Comparison of ENCODE assay signal across 20 mouse cellular contexts in genomic region chr3:51817919-51818318, GRCm38 (mm10).
A peak's percentile ranks its signal among the peaks of the same experiment; 100 is the strongest.
DNase-seq lines count a peak whose midpoint lies in the region; ATAC-seq lines count a peak whose summit lies in the region.
"Had no signal": no experiment of that assay in that cellular context is flagged by ENCODE, and none has a peak within 500 bp of the region (broad histone marks: within the 10 kb centered on the region; RNA-seq: fewer than 3 reads in every experiment).

No protein-coding gene starts in this region.

- ATAC-seq in forebrain, embryonic 12.5 days (ENCODE audit: low FRiP score), result peak; percentile 24
- ATAC-seq in forebrain, embryonic 16.5 days, result peak; percentile 58
- ATAC-seq in neural tube, embryonic 13.5 days (ENCODE audit: low read depth), result peak; percentile 51; the same call in 1 of the 2 replicates
- ATAC-seq: liver, postnatal 0 days had no signal

- intact Hi-C loops in left cerebral cortex, postnatal 36 days (cut with DNase I), result no loop called here

- H3K9ac ChIP-seq in forebrain, embryonic 12.5 days, result no peak overlapping the region
- no peak overlapping the region for H3K9ac ChIP-seq in forebrain, embryonic 16.5 days (replicated peaks; ENCODE audit: low read depth, low read length)
- H3K9ac ChIP-seq in neural tube, embryonic 13.5 days, result peak overlapping the region; percentile 23
- H3K9ac ChIP-seq: heart, embryonic 15.5 days; liver, postnatal 0 days had no signal

- WGBS in forebrain, embryonic 12.5 days, result 16% methylated on average over 15 of the region's 15 CpGs
- 10% methylated on average over 15 of the region's 15 CpGs for WGBS in forebrain, embryonic 16.5 days
- WGBS in midbrain, embryonic 10.5 days, result 53% methylated on average over 15 of the region's 15 CpGs
- WGBS in neural tube, embryonic 13.5 days, result 33% methylated on average over 15 of the region's 15 CpGs
- WGBS in limb, embryonic 10.5 days, result 95% methylated on average over 15 of the region's 15 CpGs

- H3K9me3 ChIP-seq in forebrain, embryonic 12.5 days, result no peaks in the 10 kb centered on the region
- H3K9me3 ChIP-seq in forebrain, embryonic 16.5 days (ENCODE audit: control insufficient read depth, low read length), result no peaks in the 10 kb centered on the region
- no peaks in the 10 kb centered on the region for H3K9me3 ChIP-seq in midbrain, embryonic 10.5 days (replicated peaks)
- no peaks in the 10 kb centered on the region for H3K9me3 ChIP-seq in neural tube, embryonic 13.5 days
- no peaks in the 10 kb centered on the region for H3K9me3 ChIP-seq in limb, embryonic 10.5 days (replicated peaks)
- H3K9me3 ChIP-seq: embryonic facial prominence, embryonic 10.5 days; G1E; heart, embryonic 15.5 days had no signal

- no peak for DNase-seq in midbrain, embryonic 10.5 days (ENCODE audit: low spot score)
- no peak for DNase-seq in layer of hippocampus, postnatal 25 days (ENCODE audit: extremely low spot score in 1 of 2, low spot score in 1 of 2)
- no peak for DNase-seq in left cerebral cortex, postnatal 36 days (ENCODE audit: low spot score in 2 of 2)
- DNase-seq in limb, embryonic 10.5 days (ENCODE audit: low spot score), result no peak
- DNase-seq: cerebellum, postnatal 25 days; heart, adult 18-20 months; kidney, adult 2 months; kidney, postnatal 25 days; layer of hippocampus, adult 9-11 months; liver; liver, postnatal 0 days; right cerebral cortex, postnatal 4 days; thymus, postnatal 25 days had no signal

- no peaks in the 10 kb centered on the region for H3K36me3 ChIP-seq in forebrain, embryonic 12.5 days (replicated peaks)
- no peaks in the 10 kb centered on the region for H3K36me3 ChIP-seq in forebrain, embryonic 16.5 days (ENCODE audit: control insufficient read depth, insufficient read depth)
- H3K36me3 ChIP-seq in midbrain, embryonic 10.5 days, result no peaks in the 10 kb centered on the region
- H3K36me3 ChIP-seq in neural tube, embryonic 13.5 days, result no peaks in the 10 kb centered on the region
- no peaks in the 10 kb centered on the region for H3K36me3 ChIP-seq in limb, embryonic 10.5 days
- H3K36me3 ChIP-seq: embryonic facial prominence, embryonic 10.5 days; G1E; heart, embryonic 15.5 days had no signal

- H3K4me2 ChIP-seq in forebrain, embryonic 12.5 days, result peak overlapping the region; percentile 31
- peak overlapping the region; percentile 41 for H3K4me2 ChIP-seq in forebrain, embryonic 16.5 days (ENCODE audit: low read length)
- peak overlapping the region; percentile 37 for H3K4me2 ChIP-seq in neural tube, embryonic 13.5 days
- H3K4me2 ChIP-seq: heart, embryonic 15.5 days had no signal

- peak overlapping the region; percentile 42 for H3K27ac ChIP-seq in forebrain, embryonic 12.5 days
- peak overlapping the region; percentile 56; the same call in 1 of the 2 replicates for H3K27ac ChIP-seq in forebrain, embryonic 16.5 days (ENCODE audit: low read length)
- H3K27ac ChIP-seq in midbrain, embryonic 10.5 days (replicated peaks), result peak overlapping the region; percentile 38
- H3K27ac ChIP-seq in neural tube, embryonic 13.5 days (replicated peaks), result peak overlapping the region; percentile 80
- no peak overlapping the region for H3K27ac ChIP-seq in limb, embryonic 10.5 days
- H3K27ac ChIP-seq: embryonic facial prominence, embryonic 10.5 days; heart, embryonic 15.5 days had no signal

- H3K4me1 ChIP-seq in forebrain, embryonic 12.5 days, result peaks cover 33% of the 10 kb centered on the region
- H3K4me1 ChIP-seq in forebrain, embryonic 16.5 days (replicated peaks; ENCODE audit: control insufficient read depth, insufficient read depth, low read length), result peaks cover 14% of the 10 kb centered on the region
- H3K4me1 ChIP-seq in midbrain, embryonic 10.5 days, result peaks cover 34% of the 10 kb centered on the region
- peaks cover 33% of the 10 kb centered on the region for H3K4me1 ChIP-seq in neural tube, embryonic 13.5 days (replicated peaks)
- H3K4me1 ChIP-seq in limb, embryonic 10.5 days, result no peaks in the 10 kb centered on the region

- no peaks in the 10 kb centered on the region for H3K27me3 ChIP-seq in forebrain, embryonic 12.5 days
- H3K27me3 ChIP-seq in forebrain, embryonic 16.5 days (replicated peaks; ENCODE audit: control insufficient read depth, insufficient read depth, low read length), result no peaks in the 10 kb centered on the region
- H3K27me3 ChIP-seq in midbrain, embryonic 10.5 days (ENCODE audit: low read depth, poor library complexity, severe bottlenecking), result no peaks in the 10 kb centered on the region
- H3K27me3 ChIP-seq in neural tube, embryonic 13.5 days, result no peaks in the 10 kb centered on the region
- no peaks in the 10 kb centered on the region for H3K27me3 ChIP-seq in limb, embryonic 10.5 days (ENCODE audit: low read depth, poor library complexity, severe bottlenecking)
- H3K27me3 ChIP-seq: heart, embryonic 15.5 days had no signal

- no peak overlapping the region for H3K4me3 ChIP-seq in forebrain, embryonic 12.5 days (replicated peaks)
- H3K4me3 ChIP-seq in forebrain, embryonic 16.5 days (replicated peaks; ENCODE audit: low read length), result peak overlapping the region; percentile 11
- H3K4me3 ChIP-seq in midbrain, embryonic 10.5 days, result no peak overlapping the region
- no peak overlapping the region for H3K4me3 ChIP-seq in neural tube, embryonic 13.5 days
- no peak overlapping the region for H3K4me3 ChIP-seq in limb, embryonic 10.5 days
- H3K4me3 ChIP-seq: embryonic facial prominence, embryonic 10.5 days; erythroblast, embryonic 14.5 days; heart, embryonic 15.5 days had no signal
